Mouse (Mus musculus) stomach, postnatal 0 days (tissue): ENCODE results near the gene Myo18b. TPM values are rescaled to one million over a fixed set of nuclear protein-coding genes. Genes with fewer than 3 reads are reported as not detected.

Experiments used
- ATAC-seq: fragments of 200-750 bp; cut with Nextera tagmentation; 2 replicates; pipeline ENCODE4 v1.8.0; 2017; ENCODE audit not compliant: low FRiP score, low TSS enrichment
- DNase-seq: peaks from one replicate; pipeline ENCODE4 v3.0.0-alpha.2; 2016; ENCODE audit warnings: low spot score
- H3K27ac ChIP-seq: fragments of 300-500 bp; sonication (generic); replicated peaks from 2 replicates; pipeline ENCODE4 v1.5.1; 2014; ENCODE audit warnings: mild to moderate bottlenecking, control low read depth
- H3K27me3 ChIP-seq: fragments of 300-500 bp; sonication (generic); 2 replicates; pipeline ENCODE4 v1.6.1; 2014; ENCODE audit warnings: low read length; ENCODE audit not compliant: control insufficient read depth, insufficient read depth
- H3K36me3 ChIP-seq: fragments of 300-500 bp; sonication (generic); 2 replicates; pipeline ENCODE4 v1.6.1; 2014; ENCODE audit warnings: low read length, mixed read lengths; ENCODE audit not compliant: control insufficient read depth, insufficient read depth
- H3K4me1 ChIP-seq: fragments of 300-500 bp; sonication (generic); replicated peaks from 2 replicates; pipeline ENCODE4 v1.6.1; 2014; ENCODE audit warnings: antibody characterized with exemption; ENCODE audit not compliant: control insufficient read depth, insufficient read depth
- H3K4me2 ChIP-seq: fragments of 300-500 bp; sonication (generic); replicated peaks from 2 replicates; pipeline ENCODE4 v1.6.1; 2014; ENCODE audit warnings: low read depth, mild to moderate bottlenecking, control low read depth, moderate library complexity
- H3K4me3 ChIP-seq: fragments of 300-500 bp; sonication (generic); 2 replicates; pipeline ENCODE4 v1.5.1; 2014; ENCODE audit warnings: low read depth, low read length, control low read depth
- H3K9ac ChIP-seq: fragments of 300-500 bp; sonication (generic); 2 replicates; pipeline ENCODE4 v1.6.1; 2014; ENCODE audit warnings: mild to moderate bottlenecking, low read length, control low read depth, mixed read lengths
- H3K9me3 ChIP-seq: fragments of 300-500 bp; sonication (generic); 2 replicates; pipeline ENCODE4 v1.6.1; 2016; ENCODE audit warnings: low read length; ENCODE audit not compliant: control insufficient read depth
- CTCF ChIP-seq: IDR thresholded peaks from 2 replicates; pipeline ENCODE4 v1.5.1; 2016; ENCODE audit warnings: antibody characterized with exemption, low read depth, mild to moderate bottlenecking, moderate library complexity
- EP300 ChIP-seq: optimal IDR thresholded peaks from 2 replicates; pipeline ENCODE3; 2016; ENCODE audit warnings: antibody characterized with exemption
- WGBS: fragments of 180-500 bp; shearing (Covaris S2); extraction: QIAGEN DNeasy Blood & Tissue Kit; methylation state at CpG from one replicate; pipeline ENCODE4 v1.1.7; 2014; 5-methylcytosine and 5-hydroxymethylcytosine counted together
- polyA plus RNA-seq: library from polyadenylated mRNA; unstranded; fragments of >200 nt; fragmentation: Nextera tagmentation; extraction: Ambion mirVana; gene quantifications from 2 replicates; pipeline ENCODE4 v1.2.1, GENCODE M21; 2015

Gene Myo18b
- polyA plus RNA-seq, 1 experiment from 2014 or later: 0.17 TPM

DNA sequence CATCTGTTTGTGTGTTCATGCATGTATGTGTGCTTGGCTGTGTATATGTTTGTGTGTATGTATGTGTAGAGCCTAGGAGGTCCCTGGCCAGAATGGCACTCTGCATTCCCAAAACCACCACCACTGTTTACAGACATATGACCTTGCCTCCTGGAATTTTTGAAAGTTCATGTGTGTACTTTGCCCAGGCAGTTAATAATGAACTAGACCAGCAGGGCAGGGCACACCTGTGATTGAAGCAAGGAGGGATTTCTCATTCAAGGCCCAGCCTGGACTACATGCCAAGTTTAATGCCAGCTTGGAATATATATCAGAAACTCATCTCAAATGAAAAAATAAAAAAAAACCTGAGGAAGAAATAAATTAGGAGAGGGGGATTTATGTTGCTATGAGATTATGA lies 25.8 kb upstream of the Myo18b start:
- Histone ChIP-seq H3K9me3 (no peaks in the 10 kb centered on the region), H3K27ac (no peak overlapping the region), H3K4me3 (no peak overlapping the region), H3K4me2 (no peak overlapping the region), H3K4me1 (no peaks in the 10 kb centered on the region), H3K36me3 (no peaks in the 10 kb centered on the region), H3K27me3 (no peaks in the 10 kb centered on the region), H3K9ac (no peak overlapping the region)
- TF ChIP-seq CTCF (no peak), EP300 (no peak)
- DNase-seq (no peak), ATAC-seq (peak; percentile 30; the same call in 1 of the 2 replicates)

DNA sequence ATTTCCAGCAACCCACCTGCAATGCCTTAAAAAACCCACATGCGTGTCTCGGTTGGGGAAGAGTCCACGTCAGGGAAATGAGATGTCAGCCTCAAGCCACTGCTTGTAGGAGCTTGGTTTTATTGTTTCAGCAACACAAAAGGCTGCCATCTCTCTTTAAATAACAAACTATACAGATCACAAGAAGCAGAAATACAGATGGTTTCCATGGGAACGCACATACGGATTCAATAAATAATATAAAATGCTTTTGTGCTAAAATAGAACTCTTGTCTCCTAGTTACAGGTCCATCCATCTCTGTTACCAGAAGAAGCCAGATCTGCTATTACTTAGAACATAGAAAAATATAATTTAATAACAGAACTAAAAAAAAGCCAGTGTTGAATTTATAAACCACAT lies 14.2 kb upstream of the Myo18b start:
- H3K9me3 ChIP-seq: no peaks in the 10 kb centered on the region
- H3K4me1 ChIP-seq: no peaks in the 10 kb centered on the region
- DNase-seq (no peak), ATAC-seq (no peak)
- H3K4me2 ChIP-seq: no peak overlapping the region
- no peak overlapping the region for H3K27ac ChIP-seq
- no peaks in the 10 kb centered on the region for H3K27me3 ChIP-seq
- TF ChIP-seq CTCF: no peak
- no peak for TF ChIP-seq EP300
- 82% methylated on average over 5 of the region's 5 CpGs for WGBS
- no peaks in the 10 kb centered on the region for H3K36me3 ChIP-seq
- no peak overlapping the region for H3K9ac ChIP-seq
- no peak overlapping the region for H3K4me3 ChIP-seq

DNA sequence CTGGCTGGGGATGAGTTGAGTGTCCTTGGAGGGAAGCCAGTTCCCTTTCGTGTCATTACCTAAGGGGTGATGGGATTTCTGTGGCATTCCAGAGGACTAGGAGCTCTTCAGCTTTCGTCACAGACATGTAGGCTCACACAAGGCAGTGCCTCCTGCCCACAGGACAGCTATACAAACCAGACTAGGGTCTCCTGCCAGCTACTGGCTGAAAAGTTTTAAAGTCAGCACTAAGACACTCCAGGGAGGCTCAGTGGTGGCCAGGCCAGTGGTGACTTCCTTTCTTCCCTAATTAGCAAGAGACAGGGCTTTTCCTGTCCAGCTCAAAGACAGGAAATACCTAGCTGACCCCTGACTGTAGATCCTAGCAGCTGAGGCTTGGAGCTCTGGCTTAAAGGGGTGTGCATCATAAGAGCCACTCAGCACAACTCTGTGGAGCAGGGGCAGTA lies 12.0 kb upstream of the Myo18b start:
- no peaks in the 10 kb centered on the region for H3K36me3 ChIP-seq
- WGBS: 37% methylated on average over 2 of the region's 2 CpGs
- TF ChIP-seq EP300: no peak
- H3K27ac ChIP-seq: no peak overlapping the region
- no peak overlapping the region for H3K9ac ChIP-seq
- no peaks in the 10 kb centered on the region for H3K27me3 ChIP-seq
- no peak overlapping the region for H3K4me3 ChIP-seq
- DNase-seq (no peak), ATAC-seq (peak; percentile 26)
- no peaks in the 10 kb centered on the region for H3K4me1 ChIP-seq
- no peaks in the 10 kb centered on the region for H3K9me3 ChIP-seq
- H3K4me2 ChIP-seq: no peak overlapping the region

DNA sequence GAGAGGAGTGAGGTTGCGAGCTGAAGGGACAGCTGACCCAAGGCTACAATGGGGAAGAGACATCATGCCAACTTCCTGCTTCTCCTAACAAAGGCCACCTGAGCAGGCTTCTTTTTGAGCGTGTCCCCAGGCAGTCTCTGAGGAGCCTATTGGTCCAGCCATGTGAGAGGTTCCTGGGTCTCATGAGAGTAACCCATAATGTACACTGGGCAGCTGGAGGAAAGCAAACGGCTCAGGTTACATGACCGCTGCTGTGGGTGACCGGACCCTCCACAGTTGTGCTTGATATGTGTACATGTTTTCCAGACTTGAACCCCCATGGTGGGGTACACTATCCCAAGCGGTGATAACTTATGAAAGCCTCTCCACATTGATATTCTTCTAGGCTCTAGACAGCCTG lies 11.3 kb upstream of the Myo18b start:
- Histone ChIP-seq H3K27ac (no peak overlapping the region), H3K36me3 (no peaks in the 10 kb centered on the region), H3K9ac (no peak overlapping the region), H3K9me3 (no peaks in the 10 kb centered on the region), H3K27me3 (no peaks in the 10 kb centered on the region), H3K4me3 (no peak overlapping the region), H3K4me1 (no peaks in the 10 kb centered on the region), H3K4me2 (no peak overlapping the region)
- ATAC-seq (no peak), DNase-seq (no peak)
- TF ChIP-seq CTCF (no peak), EP300 (no peak)
- 63% methylated on average over 6 of the region's 6 CpGs for WGBS

DNA sequence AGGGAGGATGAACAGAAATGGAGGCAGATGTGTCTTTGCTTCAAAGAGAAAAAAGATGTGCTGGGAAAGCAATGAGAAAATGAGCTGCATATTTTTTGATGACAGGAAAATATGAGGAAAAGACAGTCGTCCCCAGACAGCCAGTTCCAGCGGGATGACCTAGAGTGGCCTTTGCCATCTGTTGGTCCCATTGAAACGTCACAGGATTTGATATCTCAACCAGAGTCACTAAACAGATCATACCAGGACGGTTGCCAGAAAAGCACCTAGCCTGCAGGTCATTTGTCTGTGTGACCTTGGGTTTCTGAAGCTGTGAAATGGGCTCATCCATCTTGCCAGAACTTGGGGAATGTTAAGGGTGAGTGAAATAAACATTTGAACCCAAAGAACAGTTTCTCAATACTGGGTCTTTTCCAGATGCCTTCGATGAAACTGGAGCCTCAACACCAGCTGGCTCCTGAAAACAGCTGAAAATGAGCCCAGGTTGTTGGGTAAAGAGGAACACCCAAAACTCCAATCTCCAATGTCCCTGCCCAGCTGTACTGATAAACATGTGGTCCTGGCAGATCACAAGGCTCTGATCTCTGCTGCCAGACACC lies 2.6 kb downstream of the Myo18b start:
- Histone ChIP-seq H3K27me3 (no peaks in the 10 kb centered on the region), H3K4me1 (no peaks in the 10 kb centered on the region), H3K27ac (no peak overlapping the region), H3K9ac (no peak overlapping the region), H3K9me3 (no peaks in the 10 kb centered on the region), H3K36me3 (no peaks in the 10 kb centered on the region), H3K4me3 (no peak overlapping the region), H3K4me2 (no peak overlapping the region)
- TF ChIP-seq EP300 (no peak), CTCF (no peak)
- DNase-seq (no peak), ATAC-seq (no peak)
- 48% methylated on average over 5 of the region's 5 CpGs for WGBS

DNA sequence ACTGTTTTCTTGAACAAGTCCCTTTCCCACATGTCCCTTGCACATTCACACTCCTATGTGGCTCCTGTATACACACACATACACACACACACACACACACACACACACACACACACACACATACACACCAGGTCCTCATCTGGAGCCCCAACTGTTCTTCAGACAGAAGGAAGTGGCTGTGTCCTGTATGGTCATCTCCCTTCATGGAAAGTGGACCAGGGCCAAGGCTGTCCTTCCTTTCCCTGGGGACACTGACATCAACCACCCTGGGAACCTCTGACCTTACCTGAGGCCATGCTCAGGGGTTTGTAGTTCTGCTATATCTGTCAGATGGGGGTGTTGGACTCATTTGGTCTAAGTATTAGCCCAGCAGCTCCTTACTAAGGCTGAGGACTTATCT lies 3.8 kb downstream of the Myo18b start:
- Histone ChIP-seq H3K4me1 (no peaks in the 10 kb centered on the region), H3K4me3 (no peak overlapping the region), H3K36me3 (no peaks in the 10 kb centered on the region), H3K9ac (no peak overlapping the region), H3K9me3 (no peaks in the 10 kb centered on the region), H3K27ac (no peak overlapping the region), H3K4me2 (no peak overlapping the region), H3K27me3 (no peaks in the 10 kb centered on the region)
- TF ChIP-seq EP300: no peak
- no peak for TF ChIP-seq CTCF
- ATAC-seq (no peak), DNase-seq (no peak)
